Mouse (Mus musculus) bone marrow, adult 2 months (tissue): Measurements from ENCODE around the gene Slamf9.

ENCODE experiments used
- CTCF ChIP-seq: fragments of 200-500 bp; IDR thresholded peaks from 2 replicates; pipeline ENCODE4 v1.5.1; 2011; ENCODE audit warnings: low read length, control low read depth; ENCODE audit not compliant: control insufficient read depth, insufficient read depth
- POLR2A ChIP-seq: fragments of 200-500 bp; IDR thresholded peaks from 2 replicates; pipeline ENCODE4 v1.6.1; 2011; ENCODE audit warnings: low read depth, mild to moderate bottlenecking, control low read depth, low read length, borderline replicate concordance; ENCODE audit not compliant: control insufficient read depth

DNA sequence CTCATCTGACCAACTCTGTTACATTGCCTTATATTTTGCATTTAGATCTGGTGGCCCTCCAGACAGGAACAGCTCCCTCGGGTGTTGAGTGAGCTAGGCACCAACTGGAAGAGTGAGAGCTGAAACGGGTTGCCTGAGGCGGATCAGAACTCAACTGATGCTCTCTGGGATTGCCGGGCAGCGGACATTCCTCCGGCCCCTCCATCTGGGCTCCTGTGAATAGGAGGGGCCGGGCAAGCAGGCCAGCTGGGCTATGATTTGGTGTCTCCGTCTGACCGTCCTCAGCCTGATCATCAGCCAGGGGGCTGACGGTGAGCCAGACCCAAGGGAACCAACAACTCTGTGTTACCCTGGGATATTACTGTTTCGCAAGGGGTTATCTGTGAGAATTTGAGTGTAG, 9.1 kb downstream of the Slamf9 start:
- TF ChIP-seq CTCF (no peak), POLR2A (no peak)
